ENCODE assay signal across 9 mouse cellular contexts in the genomic region with DNA sequence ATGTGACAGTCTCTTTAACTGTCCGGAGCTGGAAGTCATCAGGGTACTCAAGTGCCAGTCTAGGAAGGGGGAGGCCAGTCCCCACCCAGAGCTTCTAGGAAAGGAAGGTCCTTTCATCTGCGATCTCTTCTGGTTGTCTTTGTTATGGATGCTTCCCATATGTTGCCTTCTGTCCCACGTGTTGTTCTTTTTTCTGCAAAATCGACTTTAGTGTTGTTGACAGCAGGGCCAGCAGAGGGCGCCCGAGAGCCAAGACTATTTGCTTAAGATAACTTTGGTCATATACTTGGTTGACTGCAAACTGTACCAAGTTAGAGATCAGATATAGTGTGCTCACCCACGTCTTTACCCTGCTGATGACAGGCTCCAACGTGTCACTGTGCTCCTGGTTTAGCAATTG. TPM values are rescaled to one million over a fixed set of nuclear protein-coding genes. Genes with fewer than 3 reads are reported as not detected.
DNase-seq lines count a peak whose midpoint lies in the region; ATAC-seq and TF ChIP-seq lines count a peak whose summit lies in the region.
"Had no signal": no experiment of that assay in that cellular context is flagged by ENCODE, and none has a peak within 500 bp of the region (broad histone marks: within the 10 kb centered on the region; RNA-seq: fewer than 3 reads in every experiment).

No protein-coding gene starts in this region.

- no peak overlapping the region for H3K4me2 ChIP-seq in CH12.LX (ENCODE audit: insufficient read depth, low read depth, poor library complexity, severe bottlenecking)
- H3K4me2 ChIP-seq: heart, embryonic 15.5 days had no signal

- H3K4me1 ChIP-seq in CH12.LX (ENCODE audit: control insufficient read depth in 1 of 2, insufficient read depth in 2 of 2), result no peaks in the 10 kb centered on the region
- H3K4me1 ChIP-seq in embryonic facial prominence, embryonic 10.5 days, result 0 out of 2 replicates have a peak, but pooled peaks cover 3% of the 10 kb centered on the region
- no peaks in the 10 kb centered on the region for H3K4me1 ChIP-seq in lung, adult 2 months (ENCODE audit: control insufficient read depth, insufficient read depth, low read length)
- H3K4me1 ChIP-seq: heart, embryonic 15.5 days had no signal

- dilution Hi-C loops in CH12.LX (cut with MboI; ENCODE audit: extremely low pct_ligation_motif_present, extremely low pct_unique_long_range_greater_than_20kb, low sequenced_read_pairs), result no loop called here

- no peak for TF ChIP-seq POLR2A in CH12.LX (IDR thresholded peaks at IDR 0.05; ENCODE audit: low read depth, low read length)
- TF ChIP-seq POLR2A in lung, adult 2 months (IDR thresholded peaks at IDR 0.05; ENCODE audit: borderline replicate concordance, extremely low read depth, low read depth, low read length), result no peak

- ATAC-seq in hematopoietic stem cell, adult 5-6 weeks (replicated peaks in 1 of 2; ENCODE audit: insufficient read depth in 1 of 2, low FRiP score in 2 of 2, low TSS enrichment in 1 of 2, low read depth in 1 of 2, poor library complexity in 2 of 2, severe bottlenecking in 2 of 2), result peak; percentile 46 to 56; a peak in 3 of 4 replicates

- DNase-seq in CH12.LX (ENCODE audit: extremely low read depth), result peak; percentile 74
- peak; percentile 73 for DNase-seq in adrenal gland, postnatal 14 days
- DNase-seq in embryonic facial prominence, embryonic 10.5 days (ENCODE audit: low spot score), result peak; percentile 84
- peak; percentile 77 for DNase-seq in layer of hippocampus, adult 11-12 months (ENCODE audit: low spot score)
- peak; percentile 52 for DNase-seq in lung, adult 2 months
- peak; percentile 31 for DNase-seq in ovary, adult 18-20 months (ENCODE audit: low spot score)
- DNase-seq in thymus, postnatal 4 days, result peak; percentile 74

- no peaks in the 10 kb centered on the region for H3K79me2 ChIP-seq in CH12.LX (replicated peaks; ENCODE audit: control insufficient read depth, extremely low read depth, insufficient read depth, poor library complexity, severe bottlenecking)

- H3K9me3 ChIP-seq in CH12.LX (replicated peaks; ENCODE audit: low read length), result no peaks in the 10 kb centered on the region
- no peaks in the 10 kb centered on the region for H3K9me3 ChIP-seq in embryonic facial prominence, embryonic 10.5 days
- H3K9me3 ChIP-seq: heart, embryonic 15.5 days had no signal

- H3K9ac ChIP-seq in CH12.LX (ENCODE audit: insufficient read depth, low read depth), result no peak overlapping the region
- H3K9ac ChIP-seq: heart, embryonic 15.5 days had no signal

- no peak overlapping the region for H3K4me3 ChIP-seq in CH12.LX (replicated peaks in 1 of 3; ENCODE audit: low read depth in 2 of 3, low read length in 2 of 3, poor library complexity in 1 of 3)
- no peak overlapping the region for H3K4me3 ChIP-seq in embryonic facial prominence, embryonic 10.5 days
- no peak overlapping the region for H3K4me3 ChIP-seq in lung, adult 2 months (replicated peaks; ENCODE audit: extremely low read depth, low read depth, low read length)
- H3K4me3 ChIP-seq: heart, embryonic 15.5 days had no signal

- no peaks in the 10 kb centered on the region for H3K27me3 ChIP-seq in CH12.LX (replicated peaks)
- no peaks in the 10 kb centered on the region for H3K27me3 ChIP-seq in embryonic facial prominence, embryonic 10.5 days (replicated peaks; ENCODE audit: low read depth, poor library complexity, severe bottlenecking)
- H3K27me3 ChIP-seq: heart, embryonic 15.5 days had no signal

- in situ Hi-C loops in CH12.LX (cut with MboI; ENCODE audit: low pct_ligation_motif_present, low pct_unique_long_range_greater_than_20kb, low sequenced_read_pairs), result loop anchor here (10.0 to 25.0 kb wide), 2 partner anchors 516 to 814 kb away; no protein-coding TSS in a partner anchor

- peak; percentile 77 to 84 for TF ChIP-seq CTCF in CH12.LX (conservative IDR thresholded peaks at IDR 0.05 in 1 of 2, IDR thresholded peaks at IDR 0.05 in 1 of 2; ENCODE audit: low read depth in 2 of 2, low read length in 2 of 2)
- peak; percentile 82 for TF ChIP-seq CTCF in lung, adult 2 months (IDR thresholded peaks at IDR 0.05; ENCODE audit: insufficient read depth, low read length)

- no peak overlapping the region for H3K27ac ChIP-seq in CH12.LX (ENCODE audit: insufficient read depth, low read depth)
- no peak overlapping the region for H3K27ac ChIP-seq in embryonic facial prominence, embryonic 10.5 days (replicated peaks)
- H3K27ac ChIP-seq: heart, embryonic 15.5 days had no signal

- no peaks in the 10 kb centered on the region for H3K36me3 ChIP-seq in CH12.LX (replicated peaks in 1 of 2; ENCODE audit: control insufficient read depth in 1 of 2, insufficient read depth in 1 of 2, low read length in 1 of 2)
- no peaks in the 10 kb centered on the region for H3K36me3 ChIP-seq in embryonic facial prominence, embryonic 10.5 days (replicated peaks)
- H3K36me3 ChIP-seq: heart, embryonic 15.5 days had no signal

- 16% methylated on average over 8 of the region's 8 CpGs for WGBS in embryonic facial prominence, embryonic 10.5 days
- 8% methylated on average over 8 of the region's 8 CpGs for WGBS in lung, adult 2 months

- peak; percentile 69 for TF ChIP-seq RAD21 in CH12.LX (IDR thresholded peaks at IDR 0.05; ENCODE audit: low read depth, low read length)

- TF ChIP-seq EP300 in CH12.LX (IDR thresholded peaks at IDR 0.05; ENCODE audit: low read length), result no peak

TF ChIP-seq in CH12.LX, 34 proteins besides CTCF, POLR2A, EP300 and RAD21:
- no peak for TF ChIP-seq BHLHE40 (IDR thresholded peaks at IDR 0.05; ENCODE audit: low read depth, low read length)
- no peak for TF ChIP-seq MAZ (IDR thresholded peaks at IDR 0.05; ENCODE audit: low read depth, low read length)
- peak; percentile 57; the same call in 1 of the 2 replicates for TF ChIP-seq ZNF384 (IDR thresholded peaks at IDR 0.05; ENCODE audit: low read depth, low read length)
- no peak for TF ChIP-seq USF1 (IDR thresholded peaks at IDR 0.05; ENCODE audit: low read depth, low read length)
- TF ChIP-seq TBP (conservative IDR thresholded peaks at IDR 0.05; ENCODE audit: low read depth, low read length), result no peak
- 0 out of 2 replicates have a peak, but pooled peaks have one; percentile 23 for TF ChIP-seq MAX (IDR thresholded peaks at IDR 0.05; ENCODE audit: low read length)
- no peak for TF ChIP-seq RCOR1 (conservative IDR thresholded peaks at IDR 0.05; ENCODE audit: low read depth, low read length)
- no peak for TF ChIP-seq ZKSCAN1 (IDR thresholded peaks at IDR 0.05; ENCODE audit: borderline replicate concordance, low read depth, low read length)
- no peak for TF ChIP-seq MEF2A (IDR thresholded peaks at IDR 0.05; ENCODE audit: borderline replicate concordance, low read depth, low read length)
- no peak for TF ChIP-seq UBTF (IDR thresholded peaks at IDR 0.05; ENCODE audit: low read depth, low read length)
- TF ChIP-seq KAT2A (IDR thresholded peaks at IDR 0.05; ENCODE audit: insufficient replicate concordance, low read length), result no peak
- TF ChIP-seq POLR2AphosphoS2 (IDR thresholded peaks at IDR 0.05; ENCODE audit: low read depth, low read length), result no peak
- peak; percentile 68; the same call in 1 of the 2 replicates for TF ChIP-seq MYC (IDR thresholded peaks at IDR 0.05; ENCODE audit: low read depth, low read length)
- TF ChIP-seq NRF1 (IDR thresholded peaks at IDR 0.05; ENCODE audit: low read depth, low read length), result no peak
- TF ChIP-seq SMC3 (IDR thresholded peaks at IDR 0.05; ENCODE audit: low read depth, low read length), result peak; percentile 81
- TF ChIP-seq NELFE (IDR thresholded peaks at IDR 0.05; ENCODE audit: low read depth, low read length), result no peak
TF ChIP-seq in CH12.LX: peak in this region for 4.

RNA-seq across cellular contexts. Expression of a gene that starts 19.5 kb away (rescaled TPM):
- total RNA-seq in CH12.LX (2012; rRNA removed) (not detected in 2 replicates), CH12.LX (2014; rRNA removed) (not detected in 2 replicates)
- polyA plus RNA-seq in CH12.LX (2012; ENCODE audit: insufficient read length, low read depth), result not detected in 2 replicates
- total RNA-seq in adrenal gland, postnatal 14 days (2021), result not detected in 2 replicates
- polyA plus RNA-seq in embryonic facial prominence, embryonic 10.5 days (2016; fragmentation: Nextera tagmentation; extraction: Ambion mirVana), result 0.26 and 0.30 TPM in 2 replicates
- not detected in 2 replicates for total RNA-seq in hematopoietic stem cell, adult 5-6 weeks (2017)
- 1.0 and 1.7 TPM in 2 replicates for polyA plus RNA-seq in lung, adult 2 months (2012; rRNA removed)
- polyA plus RNA-seq: heart, embryonic 15.5 days had no signal

Comparison
In these comparisons a context has a peak if more than half of its experiments do, and no peak if none do; other contexts are left out.
1. DNase-seq: peak in every context shown above with its lines; median percentile 84 in embryonic facial prominence, embryonic 10.5 days; 77 in layer of hippocampus, adult 11-12 months; 74 in CH12.LX; 74 in thymus, postnatal 4 days; 73 in adrenal gland, postnatal 14 days; 52 in lung, adult 2 months; 31 in ovary, adult 18-20 months.